Mouse (Mus musculus): ENCODE results near the gene Rps6ka3. TPM values are rescaled to one million over a fixed set of nuclear protein-coding genes. Genes with fewer than 3 reads are reported as not detected.

Rps6ka3 gene
- polyA plus RNA-seq, 2 experiments = 2.1 to 5.3 TPM

DNA sequence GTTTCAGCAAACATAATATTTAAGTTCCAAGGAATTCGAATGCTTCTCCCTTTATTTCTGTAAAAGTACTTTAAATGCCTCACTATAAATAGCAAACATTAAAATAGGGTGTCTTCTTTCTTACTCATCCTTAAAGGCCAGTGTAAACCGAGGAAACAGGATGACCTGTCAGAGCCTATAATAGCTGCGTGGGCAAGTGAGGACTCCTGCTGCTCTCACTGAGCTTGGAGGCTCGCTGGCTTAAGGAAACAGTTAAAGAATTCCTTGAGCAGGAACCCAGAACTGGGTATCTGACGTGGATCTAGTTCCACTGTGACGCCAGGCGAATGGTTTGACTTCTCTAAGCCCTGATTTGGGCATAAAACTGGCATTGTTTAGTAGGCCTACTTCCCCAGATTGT lies 105.2 kb downstream of the Rps6ka3 start:
- no peak for DNase-seq (ENCODE audit: low read depth in 3 of 3, low spot score in 3 of 3)
- Histone ChIP-seq H3K27ac (no peak overlapping the region), H3K9ac (replicated peaks) (no peak overlapping the region), H3K4me3 (ENCODE audit: insufficient read depth in 1 of 2, low read depth in 2 of 2, low read length in 2 of 2) (no peak overlapping the region), H3K4me2 (ENCODE audit: low read depth) (no peak overlapping the region), H3K9me3 (ENCODE audit: control insufficient read depth, low read length) (no peaks in the 10 kb centered on the region), H3K27me3 (ENCODE audit: control insufficient read depth, insufficient read depth, low read length) (no peaks in the 10 kb centered on the region), H3K4me1 (replicated peaks; ENCODE audit: control insufficient read depth in 2 of 2, insufficient read depth in 2 of 2, low read length in 1 of 2) (no peaks in the 10 kb centered on the region), H3K36me3 (replicated peaks; ENCODE audit: control insufficient read depth, insufficient read depth, low read depth) (no peaks in the 10 kb centered on the region)
- no peak for ATAC-seq (ENCODE audit: insufficient read depth)
- no peak for TF ChIP-seq CTCF (IDR thresholded peaks at IDR 0.05; ENCODE audit: low read depth)
- 60% methylated on average over 7 of the region's 7 CpGs for WGBS (ENCODE audit: insufficient replicate concordance)

- WGBS (ENCODE audit: insufficient replicate concordance) = 26% methylated on average over 8 of the region's 8 CpGs
- Histone ChIP-seq H3K27me3 (ENCODE audit: control insufficient read depth, insufficient read depth, low read length) (no peaks in the 10 kb centered on the region), H3K36me3 (replicated peaks; ENCODE audit: control insufficient read depth, insufficient read depth, low read depth) (no peaks in the 10 kb centered on the region), H3K4me3 (ENCODE audit: insufficient read depth in 1 of 2, low read depth in 2 of 2, low read length in 2 of 2) (no peak overlapping the region), H3K4me1 (replicated peaks; ENCODE audit: control insufficient read depth in 2 of 2, insufficient read depth in 2 of 2, low read length in 1 of 2) (no peaks in the 10 kb centered on the region), H3K9me3 (ENCODE audit: control insufficient read depth, low read length) (no peaks in the 10 kb centered on the region), H3K4me2 (ENCODE audit: low read depth) (no peak overlapping the region), H3K9ac (replicated peaks) (no peak overlapping the region), H3K27ac (no peak overlapping the region)
- TF ChIP-seq EP300 (IDR thresholded peaks at IDR 0.05; ENCODE audit: low read depth) (no peak), CTCF (IDR thresholded peaks at IDR 0.05; ENCODE audit: low read depth) (peak; percentile 75)
- DNase-seq (ENCODE audit: low read depth in 3 of 3, low spot score in 3 of 3) (peak in 1 of 3 experiments; percentile 19), ATAC-seq (ENCODE audit: insufficient read depth) (no peak)
Measured at GRCm38 (mm10) chrX:159321342-159321741, 111.2 kb downstream of the Rps6ka3 start.

GRCm38 (mm10) chrX:159364506-159364905 lies 154.4 kb downstream of the Rps6ka3 start:
- DNase-seq (ENCODE audit: low read depth in 3 of 3, low spot score in 3 of 3) = no peak
- Histone ChIP-seq H3K4me3 (ENCODE audit: insufficient read depth in 1 of 2, low read depth in 2 of 2, low read length in 2 of 2) (no peak overlapping the region), H3K27me3 (ENCODE audit: control insufficient read depth, insufficient read depth, low read length) (no peaks in the 10 kb centered on the region), H3K27ac (no peak overlapping the region), H3K9ac (replicated peaks) (no peak overlapping the region), H3K36me3 (replicated peaks; ENCODE audit: control insufficient read depth, insufficient read depth, low read depth) (no peaks in the 10 kb centered on the region; the same call in 1 of the 2 replicates), H3K9me3 (ENCODE audit: control insufficient read depth, low read length) (no peaks in the 10 kb centered on the region), H3K4me1 (replicated peaks; ENCODE audit: control insufficient read depth in 2 of 2, insufficient read depth in 2 of 2, low read length in 1 of 2) (no peaks in the 10 kb centered on the region), H3K4me2 (ENCODE audit: low read depth) (no peak overlapping the region)
- WGBS (ENCODE audit: insufficient replicate concordance) = 75% methylated on average over 3 of the region's 3 CpGs
- no peak for ATAC-seq (ENCODE audit: insufficient read depth)
- TF ChIP-seq EP300 (IDR thresholded peaks at IDR 0.05; ENCODE audit: low read depth) (no peak), CTCF (IDR thresholded peaks at IDR 0.05; ENCODE audit: low read depth) (no peak)

DNA sequence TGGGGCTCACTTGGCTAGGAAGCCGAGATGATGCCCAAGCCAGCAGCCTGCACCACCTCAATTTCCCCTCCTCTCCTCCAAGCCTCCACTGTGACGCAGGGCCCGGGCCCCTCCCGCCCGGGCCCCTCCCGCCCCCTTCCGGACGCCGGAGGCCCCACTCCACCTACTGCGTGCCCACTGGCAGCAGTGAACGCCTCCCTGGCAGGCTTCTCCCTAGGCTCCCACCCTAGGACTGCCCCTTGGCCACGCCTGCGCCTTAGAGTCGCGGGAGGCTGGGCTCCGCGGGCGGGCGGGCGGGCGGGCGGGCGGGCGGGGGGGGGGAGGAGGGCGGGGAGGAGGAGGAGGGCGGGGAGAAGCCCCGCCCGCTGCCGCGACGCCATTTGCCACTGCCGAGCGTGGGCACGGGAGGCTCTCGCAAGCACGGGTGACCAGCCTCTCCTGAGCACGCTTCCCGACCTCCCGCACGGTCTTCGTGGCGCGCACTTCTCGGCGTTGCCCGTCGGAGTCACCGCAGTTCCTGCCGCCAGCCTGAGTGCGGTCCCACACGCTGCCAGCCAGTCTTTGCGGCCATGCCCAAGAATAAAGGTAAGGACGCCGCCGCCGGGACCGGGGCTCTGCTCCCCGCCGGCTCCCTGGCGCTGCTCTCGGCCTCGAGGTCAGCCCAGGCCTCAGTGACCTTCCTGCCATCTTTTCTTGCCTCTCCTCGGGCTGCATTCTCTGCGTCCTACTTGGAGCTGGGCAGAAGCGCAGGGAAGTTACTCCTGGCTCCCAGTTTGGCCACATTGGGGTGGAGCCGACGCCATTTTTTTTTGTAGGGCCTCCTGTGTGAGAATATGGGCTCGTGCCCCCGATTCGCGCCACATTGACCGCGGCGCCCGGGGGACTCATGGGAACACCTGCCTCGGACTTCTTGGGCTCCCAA lies 162.0 kb downstream of the Rps6ka3 start, which contains the start of gene Eif1ax:
Eif1ax (plus strand) TSS at position 348 of the 922 bp plus-strand sequence.
- DNase-seq (ENCODE audit: low read depth in 3 of 3, low spot score in 3 of 3) (peak; percentile 73 to 81 (median 75)), ATAC-seq (ENCODE audit: insufficient read depth) (peak; percentile 99)
- TF ChIP-seq CTCF (IDR thresholded peaks at IDR 0.05; ENCODE audit: low read depth) (peak; percentile 40), EP300 (IDR thresholded peaks at IDR 0.05; ENCODE audit: low read depth) (no peak)
- Histone ChIP-seq H3K9ac (replicated peaks) (peak within 1 kb of the TSS; percentile 87), H3K4me3 (ENCODE audit: insufficient read depth in 1 of 2, low read depth in 2 of 2, low read length in 2 of 2) (peak within 1 kb of the TSS; percentile 90 to 97), H3K27me3 (ENCODE audit: control insufficient read depth, insufficient read depth, low read length) (no peaks in the 10 kb centered on the region), H3K4me2 (ENCODE audit: low read depth) (peak within 1 kb of the TSS; percentile 73), H3K27ac (peak within 1 kb of the TSS; percentile 55), H3K4me1 (replicated peaks; ENCODE audit: control insufficient read depth in 2 of 2, insufficient read depth in 2 of 2, low read length in 1 of 2) (peaks cover 4 to 13% of the 10 kb centered on the region in 2 experiments; a peak in 3 of 4 replicates), H3K36me3 (replicated peaks; ENCODE audit: control insufficient read depth, insufficient read depth, low read depth) (no peaks in the 10 kb centered on the region; the same call in 1 of the 2 replicates), H3K9me3 (ENCODE audit: control insufficient read depth, low read length) (no peaks in the 10 kb centered on the region)
- 17% methylated on average over 58 of the region's 76 CpGs for WGBS (ENCODE audit: insufficient replicate concordance)

DNA sequence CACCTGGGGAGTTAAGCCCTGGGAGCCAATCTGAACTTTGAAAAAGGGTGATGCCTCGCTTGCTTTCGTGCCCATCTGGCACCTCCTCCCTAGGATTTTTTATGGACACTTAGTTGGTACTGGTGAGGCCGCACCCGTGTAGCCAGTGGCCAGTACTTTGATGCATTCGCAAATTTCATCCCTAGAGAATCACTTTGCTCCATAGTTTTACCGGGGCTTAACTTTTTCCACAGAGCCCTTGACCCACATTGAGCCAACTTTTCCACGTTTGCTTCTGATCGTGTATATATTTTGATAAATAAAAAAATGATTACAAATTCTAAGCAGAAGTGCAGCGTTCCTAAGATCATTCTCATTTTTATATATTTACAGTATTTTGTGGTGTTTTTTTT lies 162.6 kb downstream of the Rps6ka3 start:
- Histone ChIP-seq H3K27ac (no peak overlapping the region), H3K27me3 (ENCODE audit: control insufficient read depth, insufficient read depth, low read length) (no peaks in the 10 kb centered on the region), H3K4me1 (replicated peaks; ENCODE audit: control insufficient read depth in 2 of 2, insufficient read depth in 2 of 2, low read length in 1 of 2) (peaks cover 4 to 13% of the 10 kb centered on the region in 2 experiments; a peak in 3 of 4 replicates), H3K9me3 (ENCODE audit: control insufficient read depth, low read length) (no peaks in the 10 kb centered on the region), H3K4me2 (ENCODE audit: low read depth) (peak overlapping the region; percentile 73), H3K9ac (replicated peaks) (peak overlapping the region; percentile 87), H3K4me3 (ENCODE audit: insufficient read depth in 1 of 2, low read depth in 2 of 2, low read length in 2 of 2) (peak overlapping the region; percentile 90 to 97), H3K36me3 (replicated peaks; ENCODE audit: control insufficient read depth, insufficient read depth, low read depth) (no peaks in the 10 kb centered on the region; the same call in 1 of the 2 replicates)
- WGBS (ENCODE audit: insufficient replicate concordance) = 11% methylated on average over 9 of the region's 9 CpGs
- TF ChIP-seq EP300 (IDR thresholded peaks at IDR 0.05; ENCODE audit: low read depth) (no peak), CTCF (IDR thresholded peaks at IDR 0.05; ENCODE audit: low read depth) (no peak)
- no peak for DNase-seq (ENCODE audit: low read depth in 3 of 3, low spot score in 3 of 3)
- no peak for ATAC-seq (ENCODE audit: insufficient read depth)
